Mouse (Mus musculus) thymus, adult 2 months (tissue): ENCODE measurements at regions not wholly inside any gene's neighbourhood (a gene's known extent, or its start where the extent isn't known, plus 50 kb on each side); places are given as distances from the start of the nearest gene placed in this dataset.

ENCODE experiments used
- DNase-seq: peaks from one replicate; pipeline ENCODE4 v3.0.0; 2021
- H3K27ac ChIP-seq: fragments of 200-500 bp; 2 replicates; pipeline ENCODE4 v1.5.1; 2012; ENCODE audit warnings: low read length, control low read depth; ENCODE audit not compliant: control insufficient read depth, insufficient read depth
- H3K27me3 ChIP-seq: fragments of 200-500 bp; 2 replicates; pipeline ENCODE4 v1.6.1; 2012; ENCODE audit warnings: mild to moderate bottlenecking, low read length, moderate library complexity, mixed read lengths; ENCODE audit not compliant: control insufficient read depth, insufficient read depth
- H3K36me3 ChIP-seq: fragments of 200-500 bp; 2 replicates; pipeline ENCODE4 v1.6.1; 2012; ENCODE audit warnings: mild to moderate bottlenecking, low read length, moderate library complexity; ENCODE audit not compliant: control insufficient read depth, insufficient read depth
- H3K4me1 ChIP-seq: fragments of 200-500 bp; replicated peaks from 2 replicates; pipeline ENCODE4 v1.6.1; 2012; ENCODE audit warnings: low read length; ENCODE audit not compliant: control insufficient read depth, insufficient read depth
- H3K4me3 ChIP-seq: fragments of 200-500 bp; 2 replicates; pipeline ENCODE4 v1.5.1; 2012; ENCODE audit warnings: mild to moderate bottlenecking, low read length, control low read depth, moderate library complexity; ENCODE audit not compliant: control insufficient read depth, insufficient read depth
- CTCF ChIP-seq: fragments of 200-500 bp; IDR thresholded peaks from 2 replicates; pipeline ENCODE4 v1.5.1; 2012; ENCODE audit warnings: mild to moderate bottlenecking, control low read depth, low read length, moderate library complexity, borderline replicate concordance; ENCODE audit not compliant: control insufficient read depth, poor library complexity, insufficient read depth; ENCODE audit errors: extremely low read depth
- POLR2A ChIP-seq: fragments of 200-500 bp; IDR thresholded peaks from 2 replicates; pipeline ENCODE4 v1.6.1; 2012; ENCODE audit warnings: mild to moderate bottlenecking, low read length, control low read depth, moderate library complexity; ENCODE audit not compliant: control insufficient read depth, poor library complexity, insufficient read depth; ENCODE audit errors: extremely low read depth
- WGBS: fragments of 180-500 bp; shearing (Covaris S2); methylation state at CpG from one replicate; pipeline ENCODE4 v1.1.7; 2018; 5-methylcytosine and 5-hydroxymethylcytosine counted together

GRCm38 (mm10) chr7:128860141-128860540 lies 115.4 kb downstream of the Sec23ip start:
- TF ChIP-seq POLR2A, result no peak
- peak; percentile 43; the same call in 1 of the 2 replicates for TF ChIP-seq CTCF
- Histone ChIP-seq H3K27me3 (no peaks in the 10 kb centered on the region), H3K36me3 (no peaks in the 10 kb centered on the region), H3K4me1 (no peaks in the 10 kb centered on the region), H3K27ac (no peak overlapping the region), H3K4me3 (no peak overlapping the region)
- WGBS, result 5% methylated on average over 3 of the region's 3 CpGs
- DNase-seq, result peak; percentile 40

- no peaks in the 10 kb centered on the region for H3K36me3 ChIP-seq
- 78% methylated on average over 4 of the region's 4 CpGs for WGBS
- H3K27ac ChIP-seq, result no peak overlapping the region
- H3K4me1 ChIP-seq, result no peaks in the 10 kb centered on the region
- H3K27me3 ChIP-seq, result no peaks in the 10 kb centered on the region
- no peak for TF ChIP-seq POLR2A
- TF ChIP-seq CTCF, result no peak
- no peak for DNase-seq
- no peak overlapping the region for H3K4me3 ChIP-seq
Measured at GRCm38 (mm10) chr7:128860709-128861108, 116.0 kb downstream of the Sec23ip start.

GRCm38 (mm10) chr7:128861376-128861775 lies 116.6 kb downstream of the Sec23ip start:
- Histone ChIP-seq H3K4me3 (no peak overlapping the region), H3K4me1 (no peaks in the 10 kb centered on the region), H3K27ac (no peak overlapping the region), H3K36me3 (no peaks in the 10 kb centered on the region), H3K27me3 (no peaks in the 10 kb centered on the region)
- TF ChIP-seq POLR2A, result no peak
- TF ChIP-seq CTCF, result no peak
- 86% methylated on average over 8 of the region's 8 CpGs for WGBS
- no peak for DNase-seq

GRCm38 (mm10) chr7:128868799-128869198 lies 124.1 kb downstream of the Sec23ip start:
- H3K36me3 ChIP-seq, result no peaks in the 10 kb centered on the region

GRCm38 (mm10) chr7:128884015-128884414 lies 139.3 kb downstream of the Sec23ip start:
- Histone ChIP-seq H3K27ac (no peak overlapping the region), H3K27me3 (no peaks in the 10 kb centered on the region), H3K36me3 (no peaks in the 10 kb centered on the region), H3K4me3 (no peak overlapping the region), H3K4me1 (no peaks in the 10 kb centered on the region)
- no peak for TF ChIP-seq POLR2A
- TF ChIP-seq CTCF, result no peak
- 75% methylated on average over 3 of the region's 3 CpGs for WGBS
- DNase-seq, result no peak

More at GRCm38 (mm10) chr7:128868799-128869198, 124.1 kb downstream of the Sec23ip start:
- TF ChIP-seq POLR2A, result no peak
- TF ChIP-seq CTCF, result no peak
- H3K27ac ChIP-seq, result no peak overlapping the region
- no peaks in the 10 kb centered on the region for H3K4me1 ChIP-seq
- H3K4me3 ChIP-seq, result no peak overlapping the region
- WGBS, result 85% methylated on average over 2 of the region's 2 CpGs
- H3K27me3 ChIP-seq, result no peaks in the 10 kb centered on the region
- DNase-seq, result no peak

GRCm38 (mm10) chr7:128885551-128885950 lies 140.8 kb downstream of the Sec23ip start:
- Histone ChIP-seq H3K27me3 (no peaks in the 10 kb centered on the region), H3K27ac (no peak overlapping the region), H3K36me3 (no peaks in the 10 kb centered on the region), H3K4me3 (no peak overlapping the region), H3K4me1 (no peaks in the 10 kb centered on the region)
- WGBS, result 89% methylated on average over 4 of the region's 4 CpGs
- TF ChIP-seq POLR2A (no peak), CTCF (no peak)
- no peak for DNase-seq

GRCm38 (mm10) chr7:128910134-128910533 lies 165.4 kb downstream of the Sec23ip start:
- no peaks in the 10 kb centered on the region for H3K4me1 ChIP-seq
- no peaks in the 10 kb centered on the region for H3K27me3 ChIP-seq
- WGBS, result 91% methylated on average over 4 of the region's 4 CpGs
- no peak for TF ChIP-seq POLR2A
- TF ChIP-seq CTCF, result no peak
- H3K36me3 ChIP-seq, result no peaks in the 10 kb centered on the region
- H3K4me3 ChIP-seq, result no peak overlapping the region
- no peak overlapping the region for H3K27ac ChIP-seq
- no peak for DNase-seq
